Mouse (Mus musculus): Measurements from ENCODE around the gene Rogdi. TPM values are rescaled to one million over a fixed set of nuclear protein-coding genes. Genes with fewer than 3 reads are reported as not detected.

Gene Rogdi
- polyA plus RNA-seq, 1 experiment from 2014 or later = 43.2 TPM

DNA sequence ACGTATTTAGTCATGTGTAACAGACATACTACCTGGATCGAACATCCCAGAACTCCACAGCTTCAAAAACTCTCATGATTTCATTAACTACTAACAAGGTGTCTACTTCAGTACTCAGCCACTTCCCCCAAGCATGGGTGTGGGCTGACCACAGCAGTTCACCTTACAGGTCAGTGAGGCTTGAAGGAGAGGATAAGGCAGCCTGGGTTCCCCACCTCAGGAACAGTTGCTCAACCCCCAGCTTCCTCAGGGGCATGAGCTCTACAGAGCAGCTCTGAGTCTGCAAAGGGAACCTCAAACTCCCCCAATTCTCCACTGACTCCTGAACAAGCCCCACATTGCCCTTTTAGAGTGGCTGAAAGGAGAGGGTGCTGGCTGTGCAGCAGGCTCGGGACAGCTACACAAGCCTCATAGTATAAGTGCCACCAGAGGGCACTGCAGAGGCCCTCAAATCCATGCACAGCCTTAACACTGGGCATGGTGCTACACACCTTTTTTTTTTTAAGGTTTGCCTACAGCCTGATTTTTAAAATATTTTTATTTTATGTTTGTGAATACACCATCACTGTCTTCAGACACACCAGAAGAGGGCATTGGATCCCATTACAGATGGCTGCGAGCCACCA, 33.5 kb downstream of the Rogdi start:
- 52% methylated on average over 4 of the region's 4 CpGs for WGBS (ENCODE audit: insufficient replicate concordance)
- peak; percentile 57; the same call in 1 of the 2 replicates for ATAC-seq
- Histone ChIP-seq H3K4me1 (peaks cover 9% of the 10 kb centered on the region; the same call in 1 of the 2 replicates), H3K9ac (no peak overlapping the region), H3K9me3 (replicated peaks) (no peaks in the 10 kb centered on the region), H3K36me3 (no peaks in the 10 kb centered on the region), H3K27ac (no peak overlapping the region), H3K4me2 (no peak overlapping the region), H3K27me3 (replicated peaks) (peaks cover 14% of the 10 kb centered on the region; the same call in 1 of the 2 replicates), H3K4me3 (no peak overlapping the region)

DNA sequence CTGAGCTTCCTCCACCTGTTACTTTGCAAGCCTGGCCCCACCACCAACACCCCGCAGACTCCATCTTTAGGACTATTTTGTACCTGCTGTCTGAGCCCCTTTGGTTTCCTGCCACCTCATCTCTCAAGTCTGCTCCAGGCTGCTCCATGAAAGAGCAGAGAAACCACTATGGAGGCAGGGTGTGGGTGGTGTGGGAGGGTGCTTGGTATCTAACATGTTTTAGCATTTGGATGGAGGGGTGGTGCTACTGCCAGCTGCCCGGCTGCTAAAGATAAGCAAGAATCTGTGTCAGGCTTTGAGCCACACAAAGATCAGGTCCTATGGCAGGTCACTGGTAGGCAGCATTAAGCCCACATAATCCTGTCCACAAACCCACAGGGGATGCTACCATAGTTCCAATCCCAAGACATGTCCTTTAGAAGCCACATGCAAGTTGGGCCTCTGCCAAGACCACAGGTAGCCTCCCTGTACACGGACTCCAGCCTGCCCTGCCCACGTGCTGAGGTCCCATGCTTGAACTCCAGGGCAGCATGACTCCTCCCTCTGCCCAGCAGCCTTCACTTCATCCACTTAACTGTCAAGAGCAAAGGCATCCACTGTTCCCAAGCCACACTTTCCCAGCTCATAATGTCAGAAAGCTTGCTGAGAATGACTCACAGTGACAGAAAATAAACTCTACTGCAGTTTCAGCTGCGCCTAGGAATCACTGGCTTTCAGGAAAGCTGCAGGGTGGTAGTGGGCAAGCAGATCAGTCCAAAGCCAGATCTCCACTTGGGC, 34.9 kb downstream of the Rogdi start:
- Histone ChIP-seq H3K27me3 (replicated peaks) (peaks cover 14% of the 10 kb centered on the region; the same call in 1 of the 2 replicates), H3K4me1 (peaks cover 9% of the 10 kb centered on the region; the same call in 1 of the 2 replicates), H3K27ac (no peak overlapping the region), H3K36me3 (no peaks in the 10 kb centered on the region), H3K9me3 (replicated peaks) (no peaks in the 10 kb centered on the region), H3K4me3 (no peak overlapping the region), H3K4me2 (no peak overlapping the region), H3K9ac (no peak overlapping the region)
- WGBS (ENCODE audit: insufficient replicate concordance) = 45% methylated on average over 5 of the region's 5 CpGs
- ATAC-seq = no peak

DNA sequence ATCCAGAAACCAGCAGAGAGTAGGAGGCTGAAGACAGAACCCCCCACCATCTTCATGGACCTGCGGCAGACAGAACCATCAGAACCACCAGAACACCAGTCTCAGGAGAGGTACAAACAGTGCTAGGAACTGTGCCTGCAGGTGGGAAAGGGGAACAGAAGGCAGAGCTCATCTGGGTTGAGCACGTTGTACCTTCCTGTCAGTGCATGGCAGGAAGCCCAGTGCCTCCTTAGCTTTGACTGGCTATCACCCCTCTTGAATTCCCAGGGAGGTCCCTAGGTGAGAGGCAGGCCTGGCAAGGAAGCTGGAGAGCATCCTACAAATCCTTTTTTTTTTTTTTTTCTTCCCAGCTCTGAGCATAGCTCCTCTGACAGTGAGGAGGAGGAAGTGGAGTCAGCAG, 37.2 kb downstream of the Rogdi start:
- Histone ChIP-seq H3K4me1 (peaks cover 15% of the 10 kb centered on the region; the same call in 1 of the 2 replicates), H3K36me3 (no peaks in the 10 kb centered on the region), H3K27me3 (replicated peaks) (peaks cover 14% of the 10 kb centered on the region; the same call in 1 of the 2 replicates), H3K9me3 (replicated peaks) (no peaks in the 10 kb centered on the region), H3K9ac (no peak overlapping the region), H3K27ac (no peak overlapping the region), H3K4me2 (no peak overlapping the region), H3K4me3 (no peak overlapping the region)
- ATAC-seq = no peak
- 47% methylated on average over 2 of the region's 2 CpGs for WGBS (ENCODE audit: insufficient replicate concordance)

DNA sequence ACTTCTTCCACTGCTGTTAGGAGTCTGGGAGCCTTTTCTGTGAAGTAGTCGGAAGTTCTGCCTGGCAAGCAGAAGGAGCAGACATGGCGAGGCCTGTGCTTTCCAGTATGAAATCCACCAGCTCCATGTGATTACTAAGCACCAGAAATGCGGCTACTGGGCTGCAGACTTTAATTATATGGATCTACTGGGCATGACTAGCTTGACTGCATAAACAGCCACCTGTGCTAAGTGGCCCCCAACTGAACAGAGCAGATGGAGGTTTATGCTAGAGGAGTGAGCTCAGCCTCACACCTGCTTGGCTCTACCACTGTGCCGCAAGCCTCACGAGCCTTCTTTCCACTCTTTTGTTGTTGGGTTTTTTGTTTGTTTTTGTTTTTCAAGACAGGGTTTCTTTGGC, 38.8 kb downstream of the Rogdi start:
- Histone ChIP-seq H3K4me1 (peaks cover 15% of the 10 kb centered on the region; the same call in 1 of the 2 replicates), H3K36me3 (no peaks in the 10 kb centered on the region), H3K4me2 (no peak overlapping the region), H3K27me3 (replicated peaks) (peaks cover 14% of the 10 kb centered on the region; the same call in 1 of the 2 replicates), H3K27ac (no peak overlapping the region), H3K4me3 (no peak overlapping the region), H3K9ac (no peak overlapping the region), H3K9me3 (replicated peaks) (no peaks in the 10 kb centered on the region)
- 74% methylated on average over 5 of the region's 5 CpGs for WGBS (ENCODE audit: insufficient replicate concordance)
- ATAC-seq = no peak

DNA sequence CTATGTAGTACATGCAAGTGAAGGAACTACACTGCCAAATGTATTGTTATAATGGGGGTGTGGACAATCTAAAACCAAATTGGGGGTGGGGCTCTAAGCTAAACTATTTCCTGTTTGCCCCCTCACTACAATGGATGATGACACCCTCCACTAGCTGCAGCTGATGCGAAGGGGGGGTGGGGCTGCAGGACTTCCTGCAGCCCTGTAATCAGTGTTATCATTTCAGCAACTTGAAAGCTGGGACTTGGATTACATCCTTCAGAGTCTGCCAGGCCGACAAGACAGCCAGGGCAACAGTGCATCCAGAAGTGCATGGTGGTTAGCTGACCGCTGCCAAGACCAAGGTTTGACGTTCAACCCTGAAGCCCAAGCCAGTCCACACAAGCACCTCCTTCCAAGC, 41.7 kb downstream of the Rogdi start:
- H3K27ac ChIP-seq = no peak overlapping the region
- no peaks in the 10 kb centered on the region for H3K9me3 ChIP-seq (replicated peaks)
- no peak overlapping the region for H3K4me3 ChIP-seq
- no peak overlapping the region for H3K9ac ChIP-seq
- H3K27me3 ChIP-seq (replicated peaks) = 0 out of 2 replicates have a peak, but pooled peaks cover 6% of the 10 kb centered on the region
- H3K4me1 ChIP-seq = 0 out of 2 replicates have a peak, but pooled peaks cover 6% of the 10 kb centered on the region
- WGBS (ENCODE audit: insufficient replicate concordance) = 40% methylated on average over 4 of the region's 4 CpGs
- H3K4me2 ChIP-seq = no peak overlapping the region
- ATAC-seq = no peak
- no peaks in the 10 kb centered on the region for H3K36me3 ChIP-seq

DNA sequence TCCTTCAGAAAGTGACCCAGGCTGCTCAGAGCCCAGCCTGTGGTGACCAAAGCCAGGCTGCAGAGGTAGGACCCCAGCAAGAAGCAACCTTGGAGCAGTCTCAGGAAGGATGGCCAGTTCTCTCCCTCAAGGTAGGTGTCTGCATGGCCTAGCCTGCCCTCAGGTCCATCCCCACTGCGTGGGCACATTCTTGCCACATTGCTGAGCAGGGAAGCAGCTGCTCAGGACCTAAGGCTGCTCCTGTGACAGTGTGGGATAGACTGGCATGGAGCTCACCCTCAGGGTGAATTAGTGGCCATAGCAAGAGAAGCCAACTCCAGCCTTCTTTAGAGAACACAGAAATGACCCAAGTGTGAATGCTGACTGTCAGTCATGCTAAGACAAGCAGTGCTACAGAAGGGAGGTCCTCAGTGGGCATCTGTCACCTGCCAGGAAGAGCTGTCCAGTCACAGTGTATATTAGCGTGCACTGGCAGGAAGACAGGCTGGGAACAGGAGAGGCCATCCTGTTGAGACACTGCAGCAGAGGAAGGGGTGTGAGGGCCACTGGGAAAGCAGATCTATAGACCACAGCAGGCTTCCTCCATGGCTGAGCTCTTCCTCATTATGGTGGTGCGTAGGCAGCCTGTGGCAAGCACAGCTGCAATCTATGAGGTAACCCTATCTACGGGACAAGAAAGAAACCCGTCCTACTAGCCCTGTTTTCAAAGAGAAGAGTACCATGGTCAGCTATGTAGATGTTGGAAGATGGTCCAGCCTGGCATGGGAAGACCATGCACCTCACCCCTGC, 44.1 kb downstream of the Rogdi start:
- H3K9me3 ChIP-seq (replicated peaks) = no peaks in the 10 kb centered on the region
- peaks cover 13% of the 10 kb centered on the region for H3K4me1 ChIP-seq
- no peak overlapping the region for H3K27ac ChIP-seq
- no peaks in the 10 kb centered on the region for H3K36me3 ChIP-seq
- no peak overlapping the region for H3K4me3 ChIP-seq
- H3K9ac ChIP-seq = 0 out of 2 replicates have a peak overlapping the region, but pooled peaks have one; percentile 13
- H3K4me2 ChIP-seq = no peak overlapping the region
- no peak; the same call in 1 of the 2 replicates for ATAC-seq
- H3K27me3 ChIP-seq (replicated peaks) = no peaks in the 10 kb centered on the region
- 46% methylated on average over 5 of the region's 5 CpGs for WGBS (ENCODE audit: insufficient replicate concordance)

DNA sequence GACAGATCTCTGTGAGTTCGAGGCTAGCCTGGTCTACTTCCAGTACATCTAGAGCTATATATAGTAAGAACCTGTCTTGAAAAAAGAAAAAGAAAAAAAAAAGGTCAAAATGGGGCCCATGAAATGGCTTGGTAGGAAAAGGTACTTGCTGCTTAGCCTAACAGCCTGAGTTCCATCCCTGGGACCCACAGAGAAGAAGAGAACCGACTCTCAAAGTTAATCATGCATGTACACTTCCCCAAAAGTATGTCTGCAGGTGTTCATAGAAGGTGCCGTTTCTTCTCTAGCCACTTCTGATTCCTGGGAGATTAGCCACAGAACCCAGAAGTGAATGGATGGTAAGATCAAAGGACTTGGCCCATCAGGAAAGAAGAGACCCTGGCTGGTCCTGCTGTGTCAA, 44.9 kb downstream of the Rogdi start:
- ATAC-seq = no peak
- no peak overlapping the region for H3K9ac ChIP-seq
- no peaks in the 10 kb centered on the region for H3K27me3 ChIP-seq (replicated peaks)
- no peak overlapping the region for H3K4me2 ChIP-seq
- H3K4me1 ChIP-seq = peaks cover 15% of the 10 kb centered on the region
- no peak overlapping the region for H3K27ac ChIP-seq
- WGBS (ENCODE audit: insufficient replicate concordance) = 63% methylated on average over 3 of the region's 3 CpGs
- no peaks in the 10 kb centered on the region for H3K36me3 ChIP-seq
- H3K9me3 ChIP-seq (replicated peaks) = no peaks in the 10 kb centered on the region
- H3K4me3 ChIP-seq = no peak overlapping the region

DNA sequence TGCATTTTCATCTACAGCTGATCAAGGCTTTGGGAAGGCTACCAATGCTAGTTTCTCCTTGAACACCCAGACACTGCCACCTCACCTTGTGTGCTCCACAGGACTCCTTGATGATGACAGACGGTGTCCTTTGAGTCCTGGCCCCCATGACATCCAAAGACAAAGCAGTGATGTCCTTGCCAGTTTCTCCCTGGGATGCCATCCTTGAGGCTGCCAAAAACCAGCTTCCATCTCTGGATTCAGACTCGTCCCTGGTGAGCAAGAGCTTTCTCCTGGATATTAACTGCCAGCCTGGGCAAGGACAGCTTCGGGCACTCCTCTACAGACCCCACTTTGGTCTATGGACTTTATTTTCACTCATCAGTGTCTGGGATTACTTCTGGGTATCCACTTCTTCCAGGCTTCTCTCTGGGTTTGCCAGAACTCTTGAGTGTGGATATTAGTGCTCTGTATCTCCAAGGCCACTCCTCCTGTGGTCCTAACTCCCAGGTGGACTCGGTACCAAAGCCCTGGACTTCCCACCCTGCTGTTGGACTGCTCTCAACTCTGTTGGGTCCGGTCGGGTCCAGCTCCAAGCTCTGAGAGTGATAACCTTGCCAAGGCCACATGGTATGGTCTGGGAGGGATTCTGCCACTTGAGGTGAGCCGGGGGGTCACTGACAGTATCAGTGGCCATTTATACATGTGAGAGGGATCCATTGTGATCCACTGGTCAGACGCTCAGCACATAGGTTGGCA, 47.8 kb downstream of the Rogdi start:
- Histone ChIP-seq H3K27ac (no peak overlapping the region), H3K27me3 (replicated peaks) (no peaks in the 10 kb centered on the region), H3K4me3 (peak overlapping the region; percentile 92), H3K36me3 (no peaks in the 10 kb centered on the region), H3K9ac (no peak overlapping the region), H3K9me3 (replicated peaks) (no peaks in the 10 kb centered on the region), H3K4me1 (peaks cover 28% of the 10 kb centered on the region), H3K4me2 (peak overlapping the region; percentile 82)
- WGBS (ENCODE audit: insufficient replicate concordance) = 76% methylated on average over 8 of the region's 8 CpGs
- ATAC-seq = no peak

DNA sequence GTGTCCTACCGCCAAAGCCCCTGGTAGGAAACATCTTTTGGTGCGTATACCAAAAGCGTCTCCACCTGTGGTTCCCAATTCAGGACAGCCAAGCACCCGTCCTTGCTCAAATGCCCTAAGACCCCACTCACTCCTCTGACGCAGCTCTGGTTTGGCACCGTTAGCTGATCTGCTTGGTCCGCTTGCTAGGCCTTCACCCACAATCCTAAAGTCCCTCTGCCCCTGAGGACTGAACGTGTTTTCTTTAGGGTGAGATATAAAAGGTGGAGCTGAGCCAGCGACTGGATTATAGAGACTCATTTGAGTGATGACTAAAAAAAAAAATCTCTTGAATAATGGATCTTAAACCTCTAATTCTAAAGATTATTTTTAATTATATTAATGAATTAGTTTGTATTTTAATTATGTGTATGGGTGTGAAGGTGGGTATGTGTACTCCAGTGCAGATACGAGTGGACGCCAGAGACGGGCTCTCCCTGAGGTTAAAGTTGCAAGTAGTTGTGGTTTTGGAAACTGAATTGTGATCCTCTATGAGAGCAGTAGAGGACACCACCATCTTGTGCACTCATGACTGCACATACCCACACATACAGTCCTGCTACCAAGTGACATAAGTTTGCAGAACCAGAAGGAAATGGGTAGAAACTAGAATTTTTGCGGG, 48.5 kb downstream of the Rogdi start:
- Histone ChIP-seq H3K4me1 (peaks cover 29% of the 10 kb centered on the region), H3K27me3 (replicated peaks) (no peaks in the 10 kb centered on the region), H3K9ac (peak overlapping the region; percentile 86), H3K4me2 (peak overlapping the region; percentile 82), H3K27ac (peak overlapping the region; percentile 88), H3K4me3 (peak overlapping the region; percentile 92), H3K9me3 (replicated peaks) (no peaks in the 10 kb centered on the region), H3K36me3 (0 out of 2 replicates have a peak, but pooled peaks cover 3% of the 10 kb centered on the region)
- 13% methylated on average over 13 of the region's 13 CpGs for WGBS (ENCODE audit: insufficient replicate concordance)
- ATAC-seq = 0 out of 2 replicates have a peak, but pooled peaks have one; percentile 1

DNA sequence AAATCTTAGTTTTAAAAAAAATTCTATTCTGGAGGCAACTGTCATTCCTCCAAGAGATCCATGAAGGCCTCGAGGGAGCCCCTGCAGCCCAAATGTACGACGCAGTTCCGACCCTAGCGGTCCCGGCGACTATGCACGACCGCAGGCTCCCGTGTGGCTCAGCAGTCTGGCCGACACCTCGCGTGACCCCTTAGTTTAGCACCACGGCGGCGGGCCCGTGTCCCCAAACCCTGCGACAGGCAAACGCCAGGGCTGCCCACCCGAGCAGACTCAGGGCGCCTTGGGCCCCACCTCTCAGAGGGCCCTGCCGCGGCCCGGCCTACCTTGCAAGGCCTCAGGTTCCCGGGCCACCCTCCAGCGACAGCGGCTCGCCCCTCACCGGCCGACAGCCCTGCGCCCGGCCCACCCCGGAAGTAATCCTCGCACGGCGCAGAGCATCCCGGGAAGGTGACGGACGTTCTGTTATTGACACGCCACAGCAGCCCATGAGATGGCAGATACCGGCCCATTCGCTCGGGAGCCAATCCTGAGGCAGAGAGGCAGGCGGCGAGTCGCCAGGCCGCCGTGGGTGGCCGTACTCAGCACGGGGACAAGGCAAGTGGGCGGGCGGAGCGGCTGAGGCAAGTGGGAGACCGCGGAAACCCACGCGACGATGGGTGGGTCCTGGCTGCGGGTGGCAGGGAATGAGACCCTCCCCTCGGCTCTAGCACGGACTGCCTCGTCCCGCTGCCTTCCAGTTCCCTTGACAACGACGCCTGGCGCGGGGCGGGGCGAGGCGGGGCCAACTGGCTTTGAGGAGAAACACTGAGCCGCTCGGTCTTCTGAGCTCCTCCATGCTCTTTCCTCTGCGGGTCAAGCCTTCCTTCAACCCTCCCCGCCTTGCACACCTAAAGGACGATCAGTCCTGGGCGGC, 49.3 kb downstream of the Rogdi start, which contains the start of gene Anks3:
Anks3 (minus strand) TSS at position 409 of the 913 bp plus-strand sequence.
- Histone ChIP-seq H3K27me3 (replicated peaks) (no peaks in the 10 kb centered on the region), H3K4me1 (peaks cover 29% of the 10 kb centered on the region), H3K9ac (peak within 1 kb of the TSS; percentile 86), H3K9me3 (replicated peaks) (no peaks in the 10 kb centered on the region), H3K4me2 (peak within 1 kb of the TSS; percentile 82), H3K27ac (peak within 1 kb of the TSS; percentile 88), H3K4me3 (peak within 1 kb of the TSS; percentile 92), H3K36me3 (peaks cover 8% of the 10 kb centered on the region)
- ATAC-seq = peak; percentile 99
- under 1% methylated on average over 68 of the region's 76 CpGs for WGBS (ENCODE audit: insufficient replicate concordance)

Measured in liver, embryonic 12.5 days (tissue).